Mouse (Mus musculus) embryonic fibroblast, embryonic 13.5 days (primary cell): ENCODE measurements around the gene Yipf1. TPM values are rescaled to one million over a fixed set of nuclear protein-coding genes. Genes with fewer than 3 reads are reported as not detected.

Source experiments
- H3K27ac ChIP-seq: 2 replicates; pipeline ENCODE4 v1.5.1; 2012; ENCODE audit warnings: low read length, control low read depth, inconsistent platforms; ENCODE audit not compliant: insufficient read depth
- H3K4me1 ChIP-seq: 2 replicates; pipeline ENCODE4 v1.6.1; 2011; ENCODE audit warnings: low read length; ENCODE audit not compliant: control insufficient read depth, insufficient read depth
- H3K4me3 ChIP-seq: 2 replicates; pipeline ENCODE4 v1.5.1; 2011; ENCODE audit warnings: mild to moderate bottlenecking, control low read depth, low read length; ENCODE audit not compliant: insufficient read depth
- CTCF ChIP-seq: IDR thresholded peaks from 2 replicates; pipeline ENCODE4 v1.5.1; 2011; ENCODE audit warnings: mild to moderate bottlenecking, control low read depth, low read length, moderate library complexity, borderline replicate concordance; ENCODE audit not compliant: insufficient read depth
- POLR2A ChIP-seq: IDR thresholded peaks from 2 replicates; pipeline ENCODE4 v1.6.1; 2011; ENCODE audit warnings: low read depth, mild to moderate bottlenecking, control low read depth, low read length, moderate library complexity
- polyA plus RNA-seq: library from polyadenylated mRNA; stranded (reverse); fragments of >200 nt; gene quantifications from 2 replicates; pipeline ENCODE4 v1.2.4, GENCODE M21; 2011; ENCODE audit warnings: low read depth; ENCODE audit not compliant: missing spikeins, insufficient read length

Yipf1 gene
- polyA plus RNA-seq, 1 experiment = 58.4 TPM

- Histone ChIP-seq H3K27ac (no peak overlapping the region), H3K4me3 (no peak overlapping the region), H3K4me1 (no peaks in the 10 kb centered on the region)
- TF ChIP-seq POLR2A (no peak), CTCF (no peak)
These were observed 21.9 kb upstream of the Yipf1 start for GRCm38 (mm10) chr4:107292273-107292662.

- no peak for TF ChIP-seq CTCF
- no peak for TF ChIP-seq POLR2A
- Histone ChIP-seq H3K27ac (no peak overlapping the region), H3K4me1 (no peaks in the 10 kb centered on the region), H3K4me3 (no peak overlapping the region)
These were observed 16.0 kb upstream of the Yipf1 start for GRCm38 (mm10) chr4:107298071-107298606.

- no peak for TF ChIP-seq CTCF
- TF ChIP-seq POLR2A = no peak
These were observed 14.3 kb upstream of the Yipf1 start for GRCm38 (mm10) chr4:107299779-107300340.

GRCm38 (mm10) chr4:107300371-107300770 lies 13.8 kb upstream of the Yipf1 start:
- TF ChIP-seq CTCF (no peak), POLR2A (no peak)
- H3K27ac ChIP-seq = no peak overlapping the region
- H3K4me1 ChIP-seq = no peaks in the 10 kb centered on the region
- no peak overlapping the region for H3K4me3 ChIP-seq

More at GRCm38 (mm10) chr4:107299779-107300340, 14.3 kb upstream of the Yipf1 start:
- Histone ChIP-seq H3K27ac (no peak overlapping the region), H3K4me3 (no peak overlapping the region), H3K4me1 (no peaks in the 10 kb centered on the region)

- Histone ChIP-seq H3K4me1 (no peaks in the 10 kb centered on the region), H3K27ac (no peak overlapping the region), H3K4me3 (no peak overlapping the region)
- TF ChIP-seq CTCF = no peak
- TF ChIP-seq POLR2A = no peak
These were observed 13.1 kb upstream of the Yipf1 start for GRCm38 (mm10) chr4:107300902-107301555.

- TF ChIP-seq CTCF = no peak
- Histone ChIP-seq H3K4me3 (no peak overlapping the region), H3K4me1 (no peaks in the 10 kb centered on the region), H3K27ac (no peak overlapping the region)
These were observed 11.9 kb upstream of the Yipf1 start for GRCm38 (mm10) chr4:107302221-107302620.

- Histone ChIP-seq H3K4me1 (no peaks in the 10 kb centered on the region), H3K4me3 (no peak overlapping the region), H3K27ac (no peak overlapping the region)
- no peak for TF ChIP-seq POLR2A
- no peak for TF ChIP-seq CTCF
These were observed 11.3 kb upstream of the Yipf1 start for GRCm38 (mm10) chr4:107302832-107303231.

GRCm38 (mm10) chr4:107303531-107303930 lies 10.6 kb upstream of the Yipf1 start:
- no peak for TF ChIP-seq CTCF
- no peak for TF ChIP-seq POLR2A
- H3K4me1 ChIP-seq = no peaks in the 10 kb centered on the region
- no peak overlapping the region for H3K27ac ChIP-seq
- no peak overlapping the region for H3K4me3 ChIP-seq

GRCm38 (mm10) chr4:107306966-107307365 lies 7.2 kb upstream of the Yipf1 start, which contains the start of gene Dio1:
Gene Dio1 (minus strand): TSS chr4:107307169.
- H3K27ac ChIP-seq = no peak within 1 kb of the TSS
- TF ChIP-seq CTCF (no peak), POLR2A (no peak)
- no peak within 1 kb of the TSS for H3K4me3 ChIP-seq

GRCm38 (mm10) chr4:107314479-107314805 lies 279 bp downstream of the Yipf1 start:
- no peak overlapping the region for H3K27ac ChIP-seq
- no peak for TF ChIP-seq POLR2A
- no peak for TF ChIP-seq CTCF
- peak overlapping the region; percentile 82 for H3K4me3 ChIP-seq
- 0 out of 2 replicates have a peak, but pooled peaks cover 3% of the 10 kb centered on the region for H3K4me1 ChIP-seq

More at GRCm38 (mm10) chr4:107306966-107307365, 7.2 kb upstream of the Yipf1 start, which contains the start of gene Dio1:
- no peaks in the 10 kb centered on the region for H3K4me1 ChIP-seq

GRCm38 (mm10) chr4:107318646-107319045 lies 4.5 kb downstream of the Yipf1 start:
- Histone ChIP-seq H3K27ac (no peak overlapping the region), H3K4me3 (no peak overlapping the region), H3K4me1 (no peaks in the 10 kb centered on the region)
- no peak for TF ChIP-seq CTCF
- no peak for TF ChIP-seq POLR2A
